Mouse (Mus musculus) naive thymus-derived CD4-positive, alpha-beta T cell, adult 5 months (primary cell): ENCODE results near the gene Dchs2. TPM values are rescaled to one million over a fixed set of nuclear protein-coding genes. Genes with fewer than 3 reads are reported as not detected.

Source experiments
- polyA plus RNA-seq: library from polyadenylated mRNA; unstranded; fragments of 100-300 nt; shearing (Covaris generic); gene quantifications from one replicate; pipeline ENCODE4 v1.2.1, GENCODE M21; 2017

The Dchs2 gene
- polyA plus RNA-seq, result 0.09 TPM

GRCm38 (mm10) chr3:83127726-83128448, at the start of gene Dchs2:
Gene Dchs2, plus strand, starts transcription at chr3:83127948.

Other genes with a start within 250 kb of the Dchs2 start
- gene Lrat, start 224.0 kb upstream of the Dchs2 start, polyA plus RNA-seq, result not detected
- gene Fgg, start 120.2 kb upstream of the Dchs2 start, polyA plus RNA-seq, result not detected
- gene Fga, start 101.9 kb upstream of the Dchs2 start, polyA plus RNA-seq, result not detected
- gene Fgb, start 78.1 kb upstream of the Dchs2 start, polyA plus RNA-seq, result not detected
- 76.0 TPM for gene Plrg1, start 72.4 kb upstream of the Dchs2 start, polyA plus RNA-seq